Mouse (Mus musculus) mouse embryonic stem cell (cell line): ENCODE data around the gene Fam104a.
"Not testable (repeated sequence)": the region's sequence is repeated elsewhere in the genome, so short reads cannot be mapped to it uniquely, and the experiment has no call there.

ENCODE experiments used
- in situ Hi-C, 2 experiments: fragments of 300-500 bp; cut with MboI; formaldehyde crosslinking; loops; 1 replicate in 1 of 2; 3 replicates in 1 of 2; pipeline ENCODE4 v1.14.3; 2019 to 2020; ENCODE audit warnings: low sequenced_read_pairs in 2 of 2, low pct_unique_long_range_greater_than_20kb in 1 of 2, mixed read lengths in 1 of 2; ENCODE audit not compliant: unreplicated experiment in 1 of 2

Gene Fam104a

DNA sequence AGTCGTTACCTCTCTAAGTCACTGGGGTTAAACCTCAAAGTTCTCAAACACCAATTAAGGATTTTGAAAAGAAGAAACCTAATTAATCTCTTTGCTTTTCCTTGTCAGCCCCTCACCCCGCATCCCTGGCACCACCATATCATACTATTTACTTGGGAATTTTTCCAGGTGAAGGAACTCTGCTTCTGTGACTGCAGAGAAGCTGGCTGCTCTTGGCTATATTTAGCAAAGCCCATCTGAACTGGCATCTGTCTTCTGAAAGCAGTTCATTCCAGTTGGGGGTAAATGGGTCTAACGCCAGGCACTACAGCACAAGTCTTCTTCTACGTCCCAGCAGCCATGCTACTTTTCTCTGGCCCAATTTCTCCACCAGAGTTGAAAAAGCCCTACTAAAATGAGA is 10.3 kb downstream of the Fam104a start:
- in situ Hi-C loops, result no loop called here

GRCm38 (mm10) chr11:113669711-113670110 is 14.2 kb downstream of the Fam104a start:
- in situ Hi-C loops, result no loop called here

- in situ Hi-C loops, result no loop called here
Observed at GRCm38 (mm10) chr11:113668857-113669256, 15.1 kb downstream of the Fam104a start.

DNA sequence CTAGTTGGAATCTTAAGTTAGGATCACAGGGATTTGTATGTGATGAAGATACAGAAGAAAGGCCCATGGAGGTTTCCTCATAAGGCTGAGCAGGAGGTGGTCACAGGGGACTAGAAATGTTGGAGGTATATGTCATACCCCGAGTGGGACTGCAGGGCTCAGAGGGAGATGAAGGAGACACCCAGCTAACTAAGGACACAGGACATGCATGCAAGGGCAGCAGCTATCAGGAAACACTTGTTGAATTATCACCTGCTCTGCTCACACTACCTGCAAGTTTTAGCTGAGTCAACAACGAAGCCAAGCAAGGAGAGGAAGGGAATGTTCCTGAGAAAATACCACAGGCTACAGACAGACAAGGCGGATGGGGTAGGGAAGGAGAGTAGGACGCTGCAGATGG is 16.3 kb downstream of the Fam104a start:
- in situ Hi-C loops, result no loop called here

DNA sequence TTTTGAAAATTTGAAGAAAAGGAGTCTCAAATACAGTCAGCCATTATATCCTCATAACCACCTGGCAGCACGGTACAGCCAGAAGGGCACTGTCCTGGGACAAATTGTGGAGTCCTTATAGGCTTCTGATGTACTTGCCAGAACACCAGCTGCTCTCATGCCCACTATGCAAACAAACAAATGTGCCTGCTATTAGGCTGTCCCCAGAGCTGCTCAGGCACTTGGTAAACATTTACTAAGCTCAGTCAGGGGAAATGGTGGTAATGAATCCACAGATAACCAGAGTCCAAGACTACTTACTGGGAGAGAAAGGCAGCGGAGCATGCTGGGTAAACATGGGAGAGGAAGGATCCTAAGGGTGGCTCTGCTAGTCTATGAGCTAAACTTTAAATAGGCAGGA is 16.8 kb downstream of the Fam104a start:
- in situ Hi-C loops, result no loop called here

- in situ Hi-C loops, result no loop called here
Observed at GRCm38 (mm10) chr11:113666648-113667047, 17.3 kb downstream of the Fam104a start.

GRCm38 (mm10) chr11:113666205-113666604 is 17.8 kb downstream of the Fam104a start:
- in situ Hi-C loops, result no loop called here

DNA sequence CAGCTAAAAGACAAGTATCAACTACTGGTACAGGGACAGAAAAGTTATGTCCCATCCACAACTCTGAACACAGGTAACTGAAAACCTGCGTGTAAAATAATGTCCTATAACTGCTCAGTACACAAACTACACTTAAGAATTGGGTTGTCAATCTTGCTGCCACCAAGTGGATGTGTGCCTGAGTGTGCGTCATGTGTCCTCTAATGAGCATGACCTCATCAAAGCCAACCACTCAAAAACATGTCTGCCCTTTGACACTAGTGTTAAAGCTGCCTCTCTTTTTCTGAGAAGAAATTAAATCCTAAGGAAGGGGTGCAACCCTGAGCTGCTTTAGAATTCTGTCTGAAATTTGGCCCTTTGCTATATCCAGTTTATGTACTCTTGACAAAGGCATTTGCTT is 19.7 kb downstream of the Fam104a start:
- in situ Hi-C loops, result no loop called here

- in situ Hi-C loops, result no loop called here
Observed at GRCm38 (mm10) chr11:113661835-113662351, 22.1 kb downstream of the Fam104a start.

DNA sequence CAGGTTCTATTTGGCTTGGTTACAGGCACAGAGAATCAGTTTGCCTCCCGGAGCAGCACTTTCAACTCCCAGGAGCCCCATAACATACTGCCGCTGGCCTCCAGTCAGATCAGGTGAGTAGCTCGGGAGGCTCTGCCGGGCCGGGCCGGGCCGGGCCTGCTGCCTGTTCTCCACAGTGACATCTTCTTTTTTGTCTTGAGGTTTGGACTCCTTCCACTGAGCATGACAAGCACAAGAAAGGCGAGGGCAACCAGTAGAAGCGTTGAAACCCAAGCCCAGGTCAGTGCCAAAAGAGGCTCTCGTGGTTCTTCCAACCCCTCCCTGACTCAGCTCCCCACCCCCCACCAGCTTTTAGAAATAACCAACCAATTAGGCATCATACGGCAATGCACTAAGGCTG is 23.0 kb downstream of the Fam104a start:
- in situ Hi-C loops, result no loop called here

- in situ Hi-C loops, result not testable (repeated sequence)
Observed at GRCm38 (mm10) chr11:113660213-113660612, 23.7 kb downstream of the Fam104a start.

DNA sequence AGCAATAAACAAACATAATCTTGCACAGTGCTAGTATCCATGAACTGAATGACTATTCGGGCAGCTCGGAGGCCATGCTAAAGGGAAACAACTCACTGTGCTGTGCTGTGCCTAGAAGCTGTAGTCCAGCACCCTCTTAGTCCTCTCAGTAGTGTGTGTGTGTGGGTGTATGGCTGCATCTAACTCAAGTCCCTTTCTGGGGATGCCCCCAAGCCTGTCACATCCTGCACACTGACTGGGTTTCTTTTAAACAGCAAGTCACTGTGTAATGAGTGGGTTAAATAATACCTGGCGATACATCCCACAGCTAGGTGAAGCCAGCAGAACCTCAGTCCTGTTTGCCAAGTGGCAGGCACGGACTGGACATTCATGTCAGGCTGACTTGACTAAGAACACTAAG is 25.2 kb downstream of the Fam104a start:
- in situ Hi-C loops, result no loop called here

DNA sequence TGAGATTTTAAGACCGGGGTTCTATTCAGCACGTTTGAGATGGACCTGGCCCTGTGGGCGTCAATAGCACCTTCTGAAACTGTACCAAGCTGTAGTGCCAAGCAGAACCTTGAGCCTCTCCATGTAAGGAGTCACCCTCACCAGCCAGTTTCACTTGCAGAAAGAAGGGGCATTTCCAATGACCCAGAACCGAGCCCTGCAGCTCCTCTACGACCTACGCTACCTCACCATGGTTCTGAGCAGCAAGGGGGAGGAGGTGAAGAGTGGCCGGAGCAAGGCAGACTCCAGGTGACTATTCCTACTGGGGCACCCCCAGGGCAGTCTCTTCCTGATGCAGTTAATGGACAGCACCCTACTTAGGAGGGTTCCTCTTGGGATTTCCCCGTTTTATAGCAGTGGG is 25.6 kb downstream of the Fam104a start:
- in situ Hi-C loops, result no loop called here

GRCm38 (mm10) chr11:113657221-113657620 is 26.7 kb downstream of the Fam104a start:
- in situ Hi-C loops, result no loop called here

DNA sequence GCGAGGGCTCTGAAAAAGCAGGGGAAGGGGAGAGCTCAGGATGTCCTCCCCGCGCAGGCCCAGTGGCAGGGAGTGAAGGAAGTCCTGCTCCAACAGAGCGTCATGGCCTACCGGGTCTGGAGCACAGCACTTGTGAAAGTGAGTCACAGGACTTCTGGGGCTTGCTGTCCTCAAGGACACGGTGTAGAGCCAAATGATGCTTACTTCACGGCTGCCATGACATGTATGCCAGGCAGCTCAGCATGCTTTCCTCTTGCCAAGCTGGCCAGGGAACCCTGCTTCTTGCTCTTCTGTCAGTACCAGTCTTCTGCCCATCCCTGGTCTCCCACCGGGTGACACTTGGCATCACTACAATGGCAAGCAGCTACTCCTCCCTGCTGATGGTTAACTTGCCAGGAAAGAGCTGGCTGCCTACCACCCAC is 27.4 kb downstream of the Fam104a start:
- in situ Hi-C loops, result no loop called here

DNA sequence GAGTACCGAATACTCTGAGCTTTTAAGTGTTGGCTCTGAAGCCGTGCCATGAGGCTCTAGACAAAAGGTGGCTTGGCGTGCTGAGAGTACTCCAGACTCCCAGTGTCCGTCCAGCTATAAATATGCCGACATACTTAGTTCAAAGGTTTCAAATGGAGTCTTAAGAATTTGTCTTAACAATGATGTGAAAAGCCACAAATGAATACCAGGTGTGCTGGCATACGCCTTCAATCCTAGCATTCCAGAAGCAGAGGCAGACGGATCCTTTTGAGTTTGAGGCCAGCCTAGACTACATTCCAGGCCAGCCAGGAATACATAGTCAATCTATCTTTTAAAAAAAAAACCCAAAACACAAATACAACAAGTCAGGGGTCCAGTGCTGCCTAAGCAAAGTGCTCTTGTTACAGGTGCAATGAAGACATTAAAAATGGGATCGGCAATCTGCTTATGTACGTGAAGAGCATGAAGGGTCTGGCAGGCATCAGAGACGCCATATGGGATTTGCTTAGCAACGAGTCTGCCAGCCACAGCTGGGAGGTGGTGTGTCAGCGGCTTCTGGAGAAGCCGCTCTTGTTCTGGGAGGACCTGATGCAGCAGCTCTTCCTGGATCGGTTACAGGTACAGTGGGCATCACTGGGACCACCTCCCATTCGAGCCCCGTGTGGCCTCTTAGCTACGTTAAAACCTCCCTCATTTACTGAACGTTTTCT is 29.2 kb downstream of the Fam104a start:
- in situ Hi-C loops, result no loop called here

DNA sequence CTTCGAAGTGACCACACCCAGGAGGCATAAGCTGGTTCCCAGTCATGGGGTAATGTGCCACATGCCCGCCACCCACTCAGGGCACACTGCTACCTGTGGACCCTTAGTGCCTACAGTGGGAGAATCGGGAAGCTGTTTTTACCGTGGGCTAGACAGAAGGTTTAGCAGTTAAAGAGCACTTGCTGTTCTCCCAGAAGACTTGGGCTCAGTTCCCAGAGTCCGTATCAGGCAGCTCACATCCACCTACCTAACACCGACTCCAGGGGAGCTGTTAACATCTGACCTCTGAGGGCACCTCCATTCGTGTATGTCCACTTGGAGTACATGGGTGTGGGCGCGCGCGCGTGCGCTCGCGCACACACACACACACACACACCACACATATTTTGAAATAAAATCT is 29.9 kb downstream of the Fam104a start:
- in situ Hi-C loops, result no loop called here

GRCm38 (mm10) chr11:113652516-113652915 is 31.4 kb downstream of the Fam104a start:
- in situ Hi-C loops, result no loop called here

DNA sequence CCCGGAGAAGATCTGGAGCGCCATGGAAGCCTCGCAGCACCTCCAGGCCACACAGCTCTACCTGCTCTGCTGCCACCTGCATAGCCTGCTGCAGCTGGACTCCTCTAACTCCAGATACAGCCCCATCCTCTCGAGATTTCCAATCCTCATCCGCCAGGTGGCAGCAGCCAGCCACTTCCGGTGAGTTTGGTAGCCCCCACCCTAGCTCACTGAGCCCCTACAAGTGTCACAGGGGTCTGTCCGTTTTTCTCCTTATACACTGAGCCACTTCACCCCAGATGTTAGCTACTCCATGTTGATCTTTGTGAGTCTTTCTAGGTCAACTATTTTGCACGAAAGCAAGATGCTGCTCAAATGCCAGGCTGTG is 32.1 kb downstream of the Fam104a start:
- in situ Hi-C loops, result no loop called here

GRCm38 (mm10) chr11:113651206-113651906 is 32.6 kb downstream of the Fam104a start:
- in situ Hi-C loops, result no loop called here
